Comparison of ENCODE assay signal across 9 mouse cellular contexts in genomic region chr2:180259826-180260609, GRCm38 (mm10). TPM values are rescaled to one million over a fixed set of nuclear protein-coding genes. Genes with fewer than 3 reads are reported as not detected.
"Had no signal": no experiment of that assay in that cellular context is flagged by ENCODE, and none has a peak within 500 bp of the region (broad histone marks: within the 10 kb centered on the region; RNA-seq: fewer than 3 reads in every experiment).

No protein-coding gene starts in this region.

RNA-seq across cellular contexts. Expression of gene Rbbp8nl, which starts 29.7 kb away (rescaled TPM):
- total RNA-seq: layer of hippocampus, adult 18-20 months; layer of hippocampus, postnatal 25 days; left cerebral cortex, adult 18-20 months; left cerebral cortex, postnatal 25 days; megakaryocyte progenitor cell, adult 5-6 weeks; megakaryocyte-erythroid progenitor cell, adult 5-6 weeks had no signal
- polyA plus RNA-seq: liver, embryonic 16.5 days; midbrain, embryonic 15.5 days; neural tube, embryonic 15.5 days had no signal
